Mouse (Mus musculus) MEL (cell line): Measurements from ENCODE around the gene Rdh13. TPM values are rescaled to one million over a fixed set of nuclear protein-coding genes. Genes with fewer than 3 reads are reported as not detected.

Source experiments
- DNase-seq: peaks from one replicate; pipeline ENCODE4 v3.0.0; 2011; ENCODE audit warnings: low read depth, low spot score
- H3K27ac ChIP-seq: 2 replicates; pipeline ENCODE4 v1.5.1; 2012; ENCODE audit warnings: low read depth, mild to moderate bottlenecking, control low read depth, low read length, moderate library complexity; ENCODE audit not compliant: control insufficient read depth
- H3K27me3 ChIP-seq, 2 experiments: fragments of 150-350 bp in 1 of 2; sonication (generic) in 1 of 2; 2 replicates each; pipeline ENCODE4 v1.6.1; 2012; ENCODE audit warnings: low read length in 2 of 2, mild to moderate bottlenecking in 2 of 2, improper control_type of control experiment in 1 of 2, moderate library complexity in 1 of 2; ENCODE audit not compliant: insufficient read depth in 2 of 2, control insufficient read depth in 1 of 2
- H3K36me3 ChIP-seq, 2 experiments: 2 replicates each; pipeline ENCODE4 v1.6.1; 2012 to 2014; ENCODE audit warnings: low read length in 2 of 2, improper control_type of control experiment in 1 of 2, inconsistent platforms in 1 of 2, mild to moderate bottlenecking in 1 of 2; ENCODE audit not compliant: insufficient read depth in 2 of 2, control insufficient read depth in 1 of 2
- H3K4me1 ChIP-seq, 2 experiments: fragments of 150-350 bp in 1 of 2; sonication (generic) in 1 of 2; 2 replicates each; pipeline ENCODE4 v1.6.1; 2012; ENCODE audit warnings: low read length in 2 of 2, improper control_type of control experiment in 1 of 2, mild to moderate bottlenecking in 1 of 2; ENCODE audit not compliant: insufficient read depth in 2 of 2, control insufficient read depth in 1 of 2
- H3K4me3 ChIP-seq, 2 experiments: fragments of 150-350 bp in 1 of 2; sonication (generic) in 1 of 2; 2 replicates each; pipeline ENCODE4 v1.5.1; 2012; ENCODE audit warnings: low read depth in 2 of 2, low read length in 2 of 2, mild to moderate bottlenecking in 2 of 2, moderate library complexity in 2 of 2, control low read depth in 1 of 2, improper control_type of control experiment in 1 of 2; ENCODE audit not compliant: control insufficient read depth in 1 of 2, insufficient read depth in 1 of 2
- H3K79me2 ChIP-seq: 2 replicates; pipeline ENCODE4 v1.6.1; 2012; ENCODE audit warnings: mild to moderate bottlenecking, low read length, moderate library complexity; ENCODE audit not compliant: control insufficient read depth, poor library complexity, insufficient read depth
- H3K9ac ChIP-seq: 2 replicates; pipeline ENCODE4 v1.6.1; 2012; ENCODE audit warnings: low read depth, mild to moderate bottlenecking, control low read depth, low read length, moderate library complexity; ENCODE audit not compliant: control insufficient read depth, poor library complexity, severe bottlenecking
- H3K9me3 ChIP-seq: fragments of 150-350 bp; sonication (generic); replicated peaks from 2 replicates; pipeline ENCODE4 v1.6.1; 2012; ENCODE audit warnings: mild to moderate bottlenecking, low read length, improper control_type of control experiment, moderate library complexity; ENCODE audit not compliant: insufficient read depth
- BHLHE40 ChIP-seq: IDR thresholded peaks from 2 replicates; pipeline ENCODE4 v1.6.1; 2012; ENCODE audit warnings: low read depth, mild to moderate bottlenecking, inconsistent platforms, low read length, improper control_type of control experiment, borderline replicate concordance
- CHD2 ChIP-seq: IDR thresholded peaks from 2 replicates; pipeline ENCODE4 v1.6.1; 2011; ENCODE audit warnings: low read length, improper control_type of control experiment
- CTCF ChIP-seq, 3 experiments: IDR thresholded peaks in 2 of 3; conservative IDR thresholded peaks in 1 of 3; 2 replicates each; pipeline ENCODE4 v1.5.1; 2011 to 2012; ENCODE audit warnings: low read length in 3 of 3, low read depth in 2 of 3, mild to moderate bottlenecking in 2 of 3, improper control_type of control experiment in 1 of 3, inconsistent platforms in 1 of 3, mixed read lengths in 1 of 3, moderate library complexity in 1 of 3; ENCODE audit not compliant: control insufficient read depth in 1 of 3, insufficient read depth in 1 of 3, poor library complexity in 1 of 3, severe bottlenecking in 1 of 3
- ELF1 ChIP-seq: IDR thresholded peaks from 2 replicates; pipeline ENCODE4 v1.6.1; 2014; ENCODE audit warnings: low read depth, mild to moderate bottlenecking, inconsistent platforms, low read length, improper control_type of control experiment, moderate library complexity
- EP300 ChIP-seq, 2 experiments: IDR thresholded peaks; 2 replicates each; pipeline ENCODE4 v1.6.1; 2011; ENCODE audit warnings: improper control_type of control experiment in 2 of 2, low read length in 2 of 2, low read depth in 1 of 2, mild to moderate bottlenecking in 1 of 2
- ETS1 ChIP-seq: IDR thresholded peaks from 2 replicates; pipeline ENCODE4 v1.6.1; 2012; ENCODE audit warnings: low read depth, mild to moderate bottlenecking, inconsistent platforms, low read length, improper control_type of control experiment, moderate library complexity
- HCFC1 ChIP-seq: IDR thresholded peaks from 2 replicates; pipeline ENCODE4 v1.6.1; 2012; ENCODE audit warnings: low read depth, mild to moderate bottlenecking, inconsistent platforms, low read length, improper control_type of control experiment, moderate library complexity
- MAFK ChIP-seq: IDR thresholded peaks from 2 replicates; pipeline ENCODE4 v1.6.1; 2011; ENCODE audit warnings: low read depth, mild to moderate bottlenecking, low read length, improper control_type of control experiment, borderline replicate concordance
- MAX ChIP-seq: IDR thresholded peaks from 2 replicates; pipeline ENCODE4 v1.6.1; 2011; ENCODE audit warnings: low read length, improper control_type of control experiment
- MAZ ChIP-seq: IDR thresholded peaks from 2 replicates; pipeline ENCODE4 v1.6.1; 2012; ENCODE audit warnings: low read depth, mild to moderate bottlenecking, inconsistent platforms, low read length, improper control_type of control experiment
- MEF2A ChIP-seq: IDR thresholded peaks from 2 replicates; pipeline ENCODE4 v1.6.1; 2014; ENCODE audit warnings: low read depth, mild to moderate bottlenecking, inconsistent platforms, low read length, improper control_type of control experiment; ENCODE audit not compliant: poor library complexity, insufficient replicate concordance, severe bottlenecking; ENCODE audit errors: extremely low read depth
- MXI1 ChIP-seq: IDR thresholded peaks from 2 replicates; pipeline ENCODE4 v1.6.1; 2011; ENCODE audit warnings: mild to moderate bottlenecking, low read depth, low read length, improper control_type of control experiment
- NELFE ChIP-seq: IDR thresholded peaks from 2 replicates; pipeline ENCODE4 v1.6.1; 2011; ENCODE audit warnings: low read depth, low read length, improper control_type of control experiment
- NRF1 ChIP-seq: IDR thresholded peaks from 2 replicates; pipeline ENCODE4 v1.6.1; 2014; ENCODE audit warnings: low read depth, mild to moderate bottlenecking, inconsistent platforms, low read length, improper control_type of control experiment, moderate library complexity; ENCODE audit not compliant: poor library complexity, insufficient read depth, severe bottlenecking
- POLR2A ChIP-seq, 2 experiments: IDR thresholded peaks; 2 replicates each; pipeline ENCODE4 v1.6.1; 2011 to 2012; ENCODE audit warnings: low read length in 2 of 2, mild to moderate bottlenecking in 2 of 2, control low read depth in 1 of 2, improper control_type of control experiment in 1 of 2, low read depth in 1 of 2, moderate library complexity in 1 of 2; ENCODE audit not compliant: control insufficient read depth in 1 of 2, insufficient read depth in 1 of 2, poor library complexity in 1 of 2
- POLR2AphosphoS5 ChIP-seq: IDR thresholded peaks from 2 replicates; pipeline ENCODE4 v1.6.1; 2012; ENCODE audit warnings: low read depth, borderline replicate concordance, mild to moderate bottlenecking, inconsistent platforms, low read length, moderate library complexity, mixed read lengths
- RAD21 ChIP-seq: IDR thresholded peaks from 2 replicates; pipeline ENCODE4 v1.6.1; 2011; ENCODE audit warnings: mild to moderate bottlenecking, low read depth, low read length, improper control_type of control experiment
- RCOR1 ChIP-seq: IDR thresholded peaks from 2 replicates; pipeline ENCODE4 v1.6.1; 2012; ENCODE audit warnings: low read depth, mild to moderate bottlenecking, inconsistent platforms, low read length, improper control_type of control experiment
- SIN3A ChIP-seq: IDR thresholded peaks from 2 replicates; pipeline ENCODE4 v1.6.1; 2012; ENCODE audit warnings: low read length, improper control_type of control experiment, inconsistent platforms
- SMC3 ChIP-seq: IDR thresholded peaks from 2 replicates; pipeline ENCODE4 v1.6.1; 2011; ENCODE audit warnings: low read depth, low read length, improper control_type of control experiment
- TAL1 ChIP-seq: IDR thresholded peaks from 2 replicates; pipeline ENCODE4 v1.6.1; 2012; ENCODE audit warnings: mild to moderate bottlenecking, inconsistent platforms, low read length, moderate library complexity, mixed read lengths
- UBTF ChIP-seq: IDR thresholded peaks from 2 replicates; pipeline ENCODE4 v1.6.1; 2012; ENCODE audit warnings: low read depth, mild to moderate bottlenecking, inconsistent platforms, low read length, improper control_type of control experiment, moderate library complexity, borderline replicate concordance; ENCODE audit not compliant: insufficient read depth
- USF2 ChIP-seq, 2 experiments: IDR thresholded peaks; 2 replicates each; pipeline ENCODE4 v1.6.1; 2011 to 2012; ENCODE audit warnings: improper control_type of control experiment in 2 of 2, low read length in 2 of 2, borderline replicate concordance in 1 of 2, inconsistent platforms in 1 of 2, low read depth in 1 of 2, mild to moderate bottlenecking in 1 of 2; ENCODE audit not compliant: insufficient read depth in 1 of 2
- ZC3H11A ChIP-seq: IDR thresholded peaks from 2 replicates; pipeline ENCODE4 v1.6.1; 2012; ENCODE audit warnings: low read depth, mild to moderate bottlenecking, inconsistent platforms, low read length, improper control_type of control experiment
- ZKSCAN1 ChIP-seq: IDR thresholded peaks from 2 replicates; pipeline ENCODE4 v1.6.1; 2012; ENCODE audit warnings: low read depth, mild to moderate bottlenecking, inconsistent platforms, low read length, improper control_type of control experiment, moderate library complexity
- ZMIZ1 ChIP-seq: IDR thresholded peaks from 2 replicates; pipeline ENCODE4 v1.6.1; 2012; ENCODE audit warnings: low read depth, mild to moderate bottlenecking, inconsistent platforms, low read length, improper control_type of control experiment, moderate library complexity
- polyA plus RNA-seq, 2 experiments: library from polyadenylated mRNA; stranded (reverse) in 1 of 2; unstranded in 1 of 2; fragments of >175 nt in 1 of 2; fragments of >200 nt in 1 of 2; gene quantifications; 2 replicates each; pipeline versions ENCODE4 v1.2.1 to v1.2.4; 2012; ENCODE audit warnings: low replicate concordance in 2 of 2, low read depth in 1 of 2; ENCODE audit not compliant: insufficient read length in 2 of 2, insufficient read depth in 1 of 2, missing spikeins in 1 of 2
- total RNA-seq: library from RNA; depleted of rRNA; stranded (reverse); fragments of 300-350 nt; gene quantifications from 2 replicates; pipeline ENCODE4 v1.2.3, GENCODE M21; 2012

Rdh13 gene
- total and polyA plus RNA-seq, 3 experiments: 24.0 to 46.4 TPM; not detected in 1

DNA sequence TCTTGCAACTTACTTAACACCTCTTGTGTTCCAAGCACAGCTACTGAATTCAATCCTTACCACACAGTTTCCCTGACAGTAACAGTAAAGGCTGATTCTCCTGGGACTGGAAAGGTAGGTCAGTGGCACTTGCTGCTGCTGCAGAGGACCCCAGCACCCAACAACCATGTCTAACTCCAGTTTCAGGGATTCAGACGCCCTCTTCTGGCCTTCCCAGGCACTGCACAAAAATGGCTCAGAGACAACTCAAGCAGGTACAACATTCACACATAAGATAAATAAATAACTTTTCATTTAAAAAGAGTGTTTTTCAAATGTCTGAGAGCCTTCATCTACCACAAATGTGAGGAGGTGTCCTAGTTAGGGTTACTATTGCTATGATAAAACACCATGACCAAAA is 1.7 kb upstream of the Rdh13 start:
- TF ChIP-seq POLR2A (IDR thresholded peaks at IDR 0.05; ENCODE audit: control insufficient read depth in 1 of 2, insufficient read depth in 1 of 2, low read depth in 1 of 2, low read length in 2 of 2, poor library complexity in 1 of 2) (no peak), EP300 (IDR thresholded peaks at IDR 0.05; ENCODE audit: low read depth in 1 of 2, low read length in 2 of 2) (no peak), CHD2 (no peak), ZC3H11A (0 out of 2 replicates have a peak, but pooled peaks have one; percentile 23), POLR2AphosphoS5 (no peak), ETS1 (no peak), HCFC1 (no peak), SIN3A (no peak), MEF2A (no peak), USF2 (IDR thresholded peaks at IDR 0.05; ENCODE audit: borderline replicate concordance in 1 of 2, insufficient read depth in 1 of 2, low read depth in 1 of 2, low read length in 2 of 2) (no peak), UBTF (no peak), MXI1 (no peak), SMC3 (peak; percentile 37), RAD21 (peak; percentile 27), MAFK (no peak), TAL1 (no peak), CTCF (IDR thresholded peaks at IDR 0.05 in 2 of 3, conservative IDR thresholded peaks at IDR 0.05 in 1 of 3; ENCODE audit: control insufficient read depth in 1 of 3, insufficient read depth in 1 of 3, low read depth in 2 of 3, low read length in 3 of 3, poor library complexity in 1 of 3, severe bottlenecking in 1 of 3) (peak; percentile 47 to 53 (median 50)), MAX (no peak), NELFE (no peak), MAZ (no peak), ZKSCAN1 (no peak), ELF1 (no peak), BHLHE40 (no peak), ZMIZ1 (no peak), RCOR1 (no peak), NRF1 (no peak)
- Histone ChIP-seq H3K36me3 (peaks cover 0 to 5% of the 10 kb centered on the region in 2 experiments; a peak in 3 of 4 replicates), H3K27me3 (no peaks in the 10 kb centered on the region; a peak in 1 of 4 replicates), H3K27ac (no peak overlapping the region), H3K4me3 (no peak overlapping the region), H3K9ac (no peak overlapping the region), H3K79me2 (peaks cover 10% of the 10 kb centered on the region), H3K9me3 (no peaks in the 10 kb centered on the region), H3K4me1 (peaks cover 0 to 9% of the 10 kb centered on the region in 2 experiments; a peak in 2 of 4 replicates)
- peak; percentile 47 for DNase-seq
